Mouse (Mus musculus): ENCODE data around the gene March2.
"Not testable (repeated sequence)": the region's sequence is repeated elsewhere in the genome, so short reads cannot be mapped to it uniquely, and the experiment has no call there.

The March2 gene

GRCm38 (mm10) chr17:33718384-33718881 is at the start of gene March2:
TSS of gene March2 (minus strand) at chr17:33718670.
- DNase-seq, result peak; percentile 94

GRCm38 (mm10) chr17:33766389-33766788 is 47.9 kb upstream of the March2 start:
- DNase-seq, result no peak

- peak; percentile 100 for DNase-seq
Observed at GRCm38 (mm10) chr17:33760255-33761165, 42.0 kb upstream of the March2 start, which contains the start of gene Rab11b. TSS of gene Rab11b (minus strand) at chr17:33760530.

- peak; percentile 87 to 92 for DNase-seq
Observed at GRCm38 (mm10) chr17:33759767-33760254, 41.3 kb upstream of the March2 start.

GRCm38 (mm10) chr17:33757231-33757630 is 38.8 kb upstream of the March2 start:
- no peak for DNase-seq

GRCm38 (mm10) chr17:33756108-33756790 is 37.8 kb upstream of the March2 start:
- DNase-seq, result no peak

GRCm38 (mm10) chr17:33755418-33756107 is 37.1 kb upstream of the March2 start:
- DNase-seq, result no peak

- no peak for DNase-seq
Observed at GRCm38 (mm10) chr17:33754656-33755055, 36.2 kb upstream of the March2 start.

GRCm38 (mm10) chr17:33752297-33752696 is 33.8 kb upstream of the March2 start:
- no peak for DNase-seq

- DNase-seq, result no peak
Observed at GRCm38 (mm10) chr17:33751181-33751580, 32.7 kb upstream of the March2 start.

GRCm38 (mm10) chr17:33749451-33749850 is 31.0 kb upstream of the March2 start:
- no peak for DNase-seq

GRCm38 (mm10) chr17:33746011-33746410 is 27.5 kb upstream of the March2 start:
- DNase-seq, result no peak

- DNase-seq, result no peak
Observed at GRCm38 (mm10) chr17:33744686-33745384, 26.4 kb upstream of the March2 start.

- DNase-seq, result no peak
Observed at GRCm38 (mm10) chr17:33742420-33742819, 23.9 kb upstream of the March2 start.

GRCm38 (mm10) chr17:33733526-33733925 is 15.1 kb upstream of the March2 start:
- not testable (repeated sequence) for DNase-seq

GRCm38 (mm10) chr17:33732556-33733083 is 14.2 kb upstream of the March2 start:
- DNase-seq, result not testable (repeated sequence)

- DNase-seq, result no peak
Observed at GRCm38 (mm10) chr17:33729215-33729614, 10.7 kb upstream of the March2 start.

GRCm38 (mm10) chr17:33728396-33728795 is 9.9 kb upstream of the March2 start:
- no peak for DNase-seq

- DNase-seq, result no peak
Observed at GRCm38 (mm10) chr17:33719736-33720378, 1.4 kb upstream of the March2 start.

- no peak for DNase-seq
Observed at GRCm38 (mm10) chr17:33718944-33719725, 665 bp upstream of the March2 start.
